Mouse (Mus musculus): ENCODE data around the gene Galt. TPM values are rescaled to one million over a fixed set of nuclear protein-coding genes. Genes with fewer than 3 reads are reported as not detected.
"Not testable (repeated sequence)": the region's sequence is repeated elsewhere in the genome, so short reads cannot be mapped to it uniquely, and the experiment has no call there.

Gene Galt
- polyA plus RNA-seq, 1 experiment from 2014 or later, result 22.5 TPM

DNA sequence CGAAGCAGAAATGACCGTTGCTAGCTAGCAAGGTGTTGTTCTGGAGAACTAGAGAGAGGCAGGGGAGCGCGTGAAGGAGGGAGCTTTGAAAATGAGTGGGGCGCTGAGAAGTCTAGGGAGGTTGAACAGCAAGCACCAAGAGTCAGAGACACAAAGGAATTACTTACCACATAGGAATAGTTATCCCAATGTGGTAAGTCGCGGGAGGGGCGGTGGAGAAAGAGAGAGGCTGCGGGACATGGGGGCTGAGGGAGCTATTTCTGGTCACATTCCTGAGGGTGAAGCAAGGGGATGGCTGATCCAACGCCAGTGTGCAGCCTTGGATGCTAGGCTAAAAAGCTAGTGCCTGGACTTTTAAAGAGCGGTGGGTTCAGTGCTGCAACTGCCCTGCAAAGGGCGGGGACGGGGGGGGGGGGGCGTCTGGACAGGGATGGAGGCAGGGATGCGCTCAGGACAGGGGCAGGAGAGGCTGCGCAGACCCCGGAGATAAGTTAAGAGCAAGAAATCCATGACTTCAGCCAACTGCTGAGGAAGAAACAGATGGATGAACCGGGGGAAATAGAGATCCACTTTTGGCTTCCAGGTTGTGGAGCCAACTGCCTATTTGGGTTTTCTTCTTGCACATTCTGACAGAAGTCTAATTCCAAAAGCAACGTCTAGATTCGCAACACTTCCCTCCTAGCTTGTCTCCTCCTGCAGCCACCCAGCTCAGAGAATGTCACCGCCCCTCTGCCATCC lies 26.9 kb downstream of the Galt start:
- WGBS (ENCODE audit: insufficient replicate concordance), result 26% methylated on average over 18 of the region's 21 CpGs
- not testable (repeated sequence) for H3K36me3 ChIP-seq; H3K4me1 ChIP-seq (replicated peaks); H3K4me3 ChIP-seq (replicated peaks); H3K4me2 ChIP-seq; ATAC-seq (ENCODE audit: low read depth); H3K9me3 ChIP-seq (replicated peaks); DNase-seq; H3K9ac ChIP-seq; H3K27me3 ChIP-seq; H3K27ac ChIP-seq

DNA sequence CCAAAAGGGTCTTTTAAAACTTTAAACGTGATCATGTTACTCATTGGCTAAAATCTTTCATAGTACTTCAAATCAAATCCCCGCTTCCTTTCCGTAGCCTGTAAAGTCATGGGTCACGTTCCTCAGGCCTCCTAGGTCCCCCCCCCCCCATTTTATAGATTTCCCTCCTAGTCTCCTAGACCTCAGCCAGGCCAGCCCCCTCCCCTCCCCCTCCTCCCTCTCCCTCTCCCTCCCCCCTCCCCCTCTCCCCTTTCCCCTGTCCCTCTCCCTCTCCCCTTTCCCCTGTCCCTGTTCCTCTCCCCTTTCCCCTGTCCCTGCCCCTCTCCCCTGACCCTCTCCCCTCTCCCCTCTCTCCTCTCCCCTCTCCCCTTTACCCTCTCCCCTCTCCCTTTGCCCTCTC lies 27.7 kb downstream of the Galt start:
- WGBS (ENCODE audit: insufficient replicate concordance), result 29% methylated on average over 4 of the region's 4 CpGs
- not testable (repeated sequence) for ATAC-seq (ENCODE audit: low read depth); H3K9ac ChIP-seq

DNA sequence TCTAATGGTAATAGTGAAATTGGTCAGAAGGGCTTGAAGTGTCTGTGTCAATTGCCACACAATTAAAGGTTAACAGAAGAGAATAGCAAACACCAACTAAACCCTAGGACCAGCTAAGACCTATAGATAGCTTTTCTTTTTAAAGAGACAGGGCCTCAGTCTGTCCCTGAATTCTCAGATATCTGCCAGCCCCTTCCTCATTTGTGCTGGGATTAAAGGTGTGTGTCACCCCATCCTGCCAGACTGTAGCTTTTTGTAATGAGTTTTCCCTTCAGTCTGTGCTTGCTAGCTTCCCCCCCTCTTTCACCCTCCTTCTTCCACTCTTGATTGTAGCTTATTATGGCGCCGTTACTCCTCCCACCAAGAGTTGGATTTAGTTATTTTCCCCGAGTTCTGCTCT lies 28.2 kb downstream of the Galt start:
- not testable (repeated sequence) for ATAC-seq (ENCODE audit: low read depth); H3K4me1 ChIP-seq (replicated peaks)
- WGBS (ENCODE audit: insufficient replicate concordance), result 49% methylated on average over 3 of the region's 3 CpGs

More for the DNA sequence above, 27.7 kb downstream of the Galt start:
- not testable (repeated sequence) for H3K4me1 ChIP-seq (replicated peaks); H3K27me3 ChIP-seq; DNase-seq; H3K27ac ChIP-seq; H3K4me3 ChIP-seq (replicated peaks); H3K36me3 ChIP-seq; H3K4me2 ChIP-seq; H3K9me3 ChIP-seq (replicated peaks)

More for the DNA sequence above, 28.2 kb downstream of the Galt start:
- not testable (repeated sequence) for H3K36me3 ChIP-seq; H3K4me2 ChIP-seq; H3K27me3 ChIP-seq; DNase-seq; H3K9me3 ChIP-seq (replicated peaks); H3K27ac ChIP-seq; H3K4me3 ChIP-seq (replicated peaks); H3K9ac ChIP-seq

Other genes starting within 250 kb of the Galt start
- gene 1110017D15Rik, start 237.9 kb upstream of the Galt start, polyA plus RNA-seq (2015; fragmentation: Nextera tagmentation; extraction: Ambion mirVana), result 0.19 TPM in 1 of 2 replicates, not detected in the other
- 0.30 and 0.71 TPM in 2 replicates for gene Fam219a, start 185.7 kb upstream of the Galt start, polyA plus RNA-seq (2015; fragmentation: Nextera tagmentation; extraction: Ambion mirVana)
- 1.4 TPM in 2 replicates for gene Dnaic1, start 185.5 kb upstream of the Galt start, polyA plus RNA-seq (2015; fragmentation: Nextera tagmentation; extraction: Ambion mirVana)
- gene Enho, start 114.9 kb upstream of the Galt start, polyA plus RNA-seq (2015; fragmentation: Nextera tagmentation; extraction: Ambion mirVana), result 1.2 and 1.5 TPM in 2 replicates
- gene Cntfr, start 58.1 kb upstream of the Galt start, polyA plus RNA-seq (2015; fragmentation: Nextera tagmentation; extraction: Ambion mirVana), result 0.38 and 0.62 TPM in 2 replicates
- gene Il11ra1, start 55.2 kb upstream of the Galt start, polyA plus RNA-seq (2015; fragmentation: Nextera tagmentation; extraction: Ambion mirVana), result 32.7 and 35.8 TPM in 2 replicates
- 38.6 and 40.8 TPM in 2 replicates for gene Rpp25l, start 41.7 kb upstream of the Galt start, polyA plus RNA-seq (2015; fragmentation: Nextera tagmentation; extraction: Ambion mirVana)
- gene Dctn3, start 32.1 kb upstream of the Galt start, polyA plus RNA-seq (2015; fragmentation: Nextera tagmentation; extraction: Ambion mirVana), result 86.4 and 90.0 TPM in 2 replicates
- not detected in 2 replicates for gene Arid3c, start 24.1 kb upstream of the Galt start, polyA plus RNA-seq (2015; fragmentation: Nextera tagmentation; extraction: Ambion mirVana)
- gene Sigmar1, start 929 bp downstream of the Galt start, polyA plus RNA-seq (2015; fragmentation: Nextera tagmentation; extraction: Ambion mirVana), result 45.1 and 45.2 TPM in 2 replicates
- 7.1 and 7.6 TPM in 2 replicates for gene Ccl27a, start 19.0 kb downstream of the Galt start, polyA plus RNA-seq (2015; fragmentation: Nextera tagmentation; extraction: Ambion mirVana)
- gene Gm21541, start 148.4 kb downstream of the Galt start, polyA plus RNA-seq (2015; fragmentation: Nextera tagmentation; extraction: Ambion mirVana), result not detected in 2 replicates
- gene Gm20878, start 186.3 kb downstream of the Galt start, polyA plus RNA-seq (2015; fragmentation: Nextera tagmentation; extraction: Ambion mirVana), result 0.31 and 0.39 TPM in 2 replicates
- gene Fam205a4, start 210.8 kb downstream of the Galt start, polyA plus RNA-seq (2015; fragmentation: Nextera tagmentation; extraction: Ambion mirVana), result 0.03 TPM in 1 of 2 replicates, not detected in the other

All from liver, embryonic 13.5 days (tissue).